Mouse (Mus musculus) Muller cell, postnatal 12 days (primary cell): Measurements from ENCODE around the gene Ucp3.
"Not testable (repeated sequence)": the region's sequence is repeated elsewhere in the genome, so short reads cannot be mapped to it uniquely, and the experiment has no call there.

Experiments used
- DNase-seq: peaks from one replicate; pipeline ENCODE4 v3.0.0-alpha.2; 2015; ENCODE audit errors: inconsistent ontology term

Gene Ucp3

DNA sequence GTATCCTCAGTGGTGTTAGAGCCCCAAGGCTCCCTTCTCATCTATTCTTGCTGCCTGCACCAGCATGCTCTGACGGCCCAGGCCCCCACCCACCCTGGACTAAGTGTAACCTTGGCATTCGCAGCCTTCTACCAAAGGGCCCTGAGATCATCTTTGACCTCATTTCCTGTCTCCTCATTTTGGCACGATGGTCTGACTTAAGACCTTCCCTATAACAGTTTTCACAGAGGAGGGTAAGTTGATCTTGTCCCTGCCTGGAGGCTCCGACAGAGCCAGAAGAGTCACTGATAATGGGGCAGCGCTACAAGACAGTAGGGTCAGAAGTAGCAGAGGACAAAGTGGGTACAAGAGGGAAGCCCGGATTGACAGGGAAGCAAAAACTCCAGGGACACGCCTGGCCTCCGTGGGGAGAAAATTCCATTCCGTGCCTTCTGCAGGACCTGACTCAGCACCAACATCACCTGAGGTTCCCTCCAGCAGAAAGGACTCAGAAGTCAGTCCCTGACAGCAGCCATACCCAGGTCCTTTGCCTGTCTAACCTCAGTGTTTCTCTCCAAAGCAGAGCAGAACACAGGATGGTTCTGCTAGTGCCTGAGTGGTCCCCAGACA is 1.2 kb downstream of the Ucp3 start:
- DNase-seq: no peak

- DNase-seq: peak; percentile 64
These were observed 1.9 kb downstream of the Ucp3 start for GRCm38 (mm10) chr7:100474680-100475079.

GRCm38 (mm10) chr7:100479100-100479822 is 6.5 kb downstream of the Ucp3 start:
- no peak for DNase-seq

DNA sequence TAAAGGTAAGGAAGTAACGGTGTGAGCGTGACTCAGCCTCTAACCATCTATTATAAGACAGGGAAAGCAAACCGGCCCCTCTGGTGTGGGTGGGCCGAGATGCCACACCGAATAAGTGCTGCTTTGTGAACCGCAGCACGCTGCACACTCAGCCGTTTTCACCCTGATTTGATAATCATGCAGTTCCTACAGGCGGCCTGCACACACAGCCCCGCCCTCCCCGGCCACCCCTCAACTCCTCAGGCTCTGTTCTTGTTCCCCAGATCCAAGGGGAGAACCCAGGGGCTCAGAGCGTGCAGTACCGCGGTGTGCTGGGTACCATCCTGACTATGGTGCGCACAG is 7.0 kb downstream of the Ucp3 start:
- DNase-seq: peak; percentile 30

GRCm38 (mm10) chr7:100480175-100480574 is 7.4 kb downstream of the Ucp3 start:
- no peak for DNase-seq

DNA sequence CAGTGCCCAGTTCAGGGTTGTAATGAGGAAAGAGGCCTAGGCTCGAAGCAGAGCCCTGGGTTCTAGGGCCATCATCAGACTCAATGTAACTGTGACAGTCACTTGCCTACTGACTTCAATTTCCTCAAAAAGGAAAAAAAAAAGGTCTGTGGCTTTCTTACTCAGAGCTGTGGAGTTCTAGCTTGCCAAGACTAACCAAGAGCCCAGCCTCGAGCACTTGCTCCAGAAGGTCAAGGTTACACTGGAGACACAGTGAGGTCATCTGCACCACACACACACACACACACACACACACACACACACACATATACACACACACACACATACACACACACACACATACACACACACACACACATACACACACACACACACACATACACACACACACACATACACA is 9.3 kb downstream of the Ucp3 start:
- not testable (repeated sequence) for DNase-seq

- DNase-seq: peak; percentile 76
These were observed 11.7 kb downstream of the Ucp3 start for GRCm38 (mm10) chr7:100484493-100484892.

DNA sequence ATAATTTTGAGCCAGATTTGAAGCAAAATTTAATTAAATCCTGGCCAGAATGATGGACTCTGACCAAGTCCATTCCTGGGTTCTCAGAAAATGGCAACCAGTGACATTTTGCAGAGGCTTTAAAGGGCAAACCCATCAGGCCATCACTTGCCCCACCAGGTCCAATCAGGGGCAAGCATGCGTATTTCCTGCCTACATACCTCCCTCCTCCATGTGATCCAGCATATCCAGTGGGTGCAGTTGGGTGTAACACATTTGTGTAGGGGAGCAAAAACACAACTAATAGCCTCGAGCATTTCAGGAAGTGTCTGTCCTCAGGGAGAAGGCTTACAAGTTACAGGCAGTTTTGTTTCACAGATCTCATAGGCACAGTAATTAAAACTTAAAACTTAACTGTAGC is 14.5 kb downstream of the Ucp3 start:
- DNase-seq: peak; percentile 27

DNA sequence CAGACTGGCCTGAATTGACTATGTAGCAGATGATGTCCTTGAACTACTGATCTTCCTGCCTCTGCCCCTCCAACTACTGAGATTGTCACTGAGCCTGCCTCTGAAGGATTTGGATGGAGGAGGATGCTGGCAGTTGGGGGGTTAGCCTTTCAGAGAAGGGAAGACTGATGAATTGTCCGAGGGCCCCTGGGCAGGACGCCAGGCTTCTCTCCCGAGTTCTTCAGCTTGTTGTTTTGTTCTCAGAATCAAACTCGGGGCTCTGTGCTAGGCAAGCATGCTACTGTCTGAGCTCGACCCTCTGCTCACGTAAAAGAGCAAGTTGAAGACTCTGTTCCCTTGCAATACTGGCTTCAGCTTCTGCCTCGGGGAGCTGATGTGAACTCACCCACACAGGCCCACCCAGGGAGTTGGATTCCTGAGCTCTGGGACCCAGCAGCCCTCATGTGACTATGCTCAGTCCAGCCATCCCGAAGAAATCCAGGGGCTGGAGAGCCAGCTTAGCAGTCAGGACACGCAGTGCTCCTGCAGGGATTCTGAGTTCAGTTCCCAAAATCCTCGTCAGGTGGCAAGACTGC is 15.8 kb downstream of the Ucp3 start:
- DNase-seq: peak; percentile 75

GRCm38 (mm10) chr7:100492391-100493116 is 19.8 kb downstream of the Ucp3 start:
- no peak for DNase-seq

DNA sequence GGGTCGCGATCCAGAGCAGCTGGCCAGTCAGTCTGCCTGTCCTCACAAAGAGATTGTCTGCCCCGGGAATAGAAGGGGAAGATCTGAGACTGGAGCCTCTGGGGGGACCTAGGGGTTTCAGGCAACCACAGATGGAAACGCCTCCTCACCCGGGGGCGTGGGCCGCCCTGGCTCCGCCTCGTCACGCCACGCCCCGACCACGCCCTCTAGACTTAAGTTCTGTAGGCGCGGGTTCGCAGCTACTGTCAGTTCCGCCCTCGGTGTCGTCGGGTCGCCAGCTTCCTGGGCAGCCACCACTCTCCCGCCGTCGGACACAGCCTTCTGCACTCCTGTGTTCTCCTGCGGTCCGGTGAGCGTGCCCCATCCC is 20.3 kb downstream of the Ucp3 start, which contains the start of gene Ucp2:
Gene Ucp2 (plus strand): TSS at position 221 of the 367 bp plus-strand sequence.
- DNase-seq: peak; percentile 36

GRCm38 (mm10) chr7:100493484-100494414 is 21.0 kb downstream of the Ucp3 start:
- peak; percentile 60 for DNase-seq

DNA sequence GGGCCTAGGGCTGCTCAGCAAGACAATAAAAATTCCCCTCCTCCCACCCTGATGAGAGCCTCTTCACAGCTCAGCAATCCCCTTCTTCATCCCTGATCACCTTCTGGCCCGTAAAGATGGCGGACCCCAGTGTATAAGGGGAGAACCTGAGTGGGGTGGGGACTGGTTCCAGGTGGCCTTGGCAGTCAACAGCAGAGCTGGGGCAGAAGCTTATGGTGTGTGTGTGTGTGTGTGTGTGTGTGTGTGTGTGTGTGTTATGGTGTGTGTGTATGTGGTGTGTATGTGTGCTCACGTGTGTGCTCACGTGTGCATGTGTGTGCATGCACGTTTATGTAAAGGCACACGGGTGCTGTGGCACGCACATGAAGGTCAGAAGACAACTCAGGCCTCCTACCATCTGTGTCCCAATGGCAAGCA is 21.6 kb downstream of the Ucp3 start:
- DNase-seq: no peak

GRCm38 (mm10) chr7:100495042-100495441 is 22.3 kb downstream of the Ucp3 start:
- DNase-seq: no peak

DNA sequence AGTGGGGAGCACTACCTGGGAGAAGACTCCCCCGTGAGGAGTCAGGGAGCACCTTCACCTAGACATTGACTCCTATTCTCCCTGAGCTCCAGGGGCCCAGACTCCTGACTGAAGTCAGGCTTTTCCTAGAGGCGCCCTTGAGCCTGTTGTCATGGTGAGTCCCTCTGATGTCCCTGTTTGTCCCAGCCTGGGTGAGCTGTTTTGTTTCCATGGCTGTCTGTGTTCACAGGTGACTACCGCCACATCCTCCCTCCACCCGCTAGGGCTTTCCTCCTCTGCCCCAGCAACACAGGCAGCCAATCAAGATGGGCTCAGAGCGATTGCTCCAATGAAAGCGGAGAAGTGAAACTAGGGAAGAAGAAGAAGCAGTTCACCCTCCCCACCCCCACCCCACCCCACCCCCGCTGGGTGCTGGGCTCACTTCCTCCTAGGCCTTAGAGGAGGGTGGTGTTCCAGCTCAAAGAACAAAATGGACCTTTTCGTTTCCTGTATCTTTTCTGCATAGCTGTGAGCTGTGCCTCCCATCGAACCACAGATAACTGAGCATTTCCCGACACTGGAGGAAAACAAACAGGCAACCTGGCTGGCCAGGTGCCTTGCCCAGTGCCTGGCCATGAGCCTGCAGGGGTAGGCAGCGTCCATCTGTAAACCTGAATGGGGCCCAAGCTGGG is 22.9 kb downstream of the Ucp3 start:
- DNase-seq: peak; percentile 52

DNA sequence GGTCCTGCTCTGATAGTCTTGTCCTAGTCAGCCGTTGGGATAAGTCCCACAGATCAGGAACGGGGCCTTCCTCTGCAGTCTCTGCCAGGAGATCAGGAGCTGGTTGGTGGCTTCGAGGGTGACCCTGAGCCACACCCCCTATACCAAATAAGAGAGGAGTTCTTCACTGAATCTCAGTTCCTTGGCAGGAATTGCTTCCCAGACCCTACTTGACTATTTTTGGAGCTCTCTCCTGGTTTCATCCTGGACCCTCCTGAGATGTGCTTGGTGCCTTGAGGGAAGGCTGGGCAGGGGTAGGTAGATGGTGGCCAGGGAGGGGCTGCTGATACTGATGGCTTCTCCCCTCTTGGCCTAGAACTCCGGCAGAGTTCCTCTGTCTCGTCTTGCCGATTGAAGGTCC is 23.6 kb downstream of the Ucp3 start:
- no peak for DNase-seq

- no peak for DNase-seq
These were observed 24.0 kb downstream of the Ucp3 start for GRCm38 (mm10) chr7:100496791-100497190.

DNA sequence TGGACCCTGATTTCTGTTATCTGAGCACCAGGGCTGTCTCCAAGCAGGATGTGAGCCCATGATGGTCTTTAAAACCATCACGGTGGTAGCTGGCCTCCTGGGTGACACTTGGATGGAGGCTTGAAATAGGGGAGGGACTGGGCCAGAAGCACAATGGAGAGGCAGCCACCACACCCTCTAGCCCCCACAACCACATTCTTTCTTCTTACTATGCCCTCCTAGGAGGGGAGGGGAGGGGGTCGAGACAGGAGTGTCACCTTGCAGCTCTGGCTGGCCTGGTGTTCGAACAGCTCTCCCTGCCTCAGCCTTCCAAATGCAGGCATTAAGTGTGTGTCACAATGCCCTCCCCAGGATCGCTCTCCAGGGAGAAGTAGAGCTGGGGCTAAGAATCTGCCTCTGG is 24.6 kb downstream of the Ucp3 start:
- no peak for DNase-seq

DNA sequence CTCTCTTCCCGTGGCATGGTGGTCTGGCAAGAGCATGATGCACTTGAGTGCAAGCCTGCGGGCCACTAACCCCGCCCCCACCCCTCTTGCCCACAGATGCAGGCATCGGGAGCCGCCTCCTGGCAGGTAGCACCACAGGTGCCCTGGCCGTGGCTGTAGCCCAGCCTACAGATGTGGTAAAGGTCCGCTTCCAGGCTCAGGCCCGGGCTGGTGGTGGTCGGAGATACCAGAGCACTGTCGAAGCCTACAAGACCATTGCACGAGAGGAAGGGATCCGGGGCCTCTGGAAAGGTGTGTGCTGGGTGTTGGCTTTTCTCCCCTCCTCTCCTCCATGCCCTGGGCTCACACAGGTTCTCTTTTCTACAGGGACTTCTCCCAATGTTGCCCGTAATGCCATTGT is 25.2 kb downstream of the Ucp3 start:
- no peak for DNase-seq

DNA sequence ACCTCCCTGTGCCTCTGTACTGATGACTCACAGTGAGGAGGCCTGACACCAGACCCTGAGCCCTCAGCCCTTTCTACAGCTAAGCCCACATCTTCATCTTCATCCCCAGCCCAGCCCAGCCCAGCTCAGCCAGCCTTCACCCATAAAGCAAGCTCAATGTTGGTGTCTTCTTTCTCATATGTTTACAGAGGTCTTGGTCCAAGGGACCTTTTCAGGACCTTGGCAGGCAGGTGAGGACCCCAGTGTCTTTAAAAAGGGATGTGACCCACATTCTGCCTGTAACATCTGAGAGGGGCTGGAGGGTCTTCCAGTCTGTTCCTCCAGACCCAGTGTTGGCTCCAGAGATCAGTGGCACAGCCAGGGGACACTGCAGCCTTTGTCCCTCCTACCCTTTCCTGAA is 26.7 kb downstream of the Ucp3 start:
- DNase-seq: no peak
